Mouse (Mus musculus): ENCODE results near the gene Zfp64.

Gene Zfp64

GRCm38 (mm10) chr2:168947663-168948062 is 7.7 kb downstream of the Zfp64 start:
- DNase-seq, result no peak

GRCm38 (mm10) chr2:168944011-168944410 is 11.4 kb downstream of the Zfp64 start:
- peak; percentile 10 to 23 for DNase-seq

- no peak for DNase-seq
These were observed 15.4 kb downstream of the Zfp64 start for GRCm38 (mm10) chr2:168939941-168940340.

- no peak for DNase-seq
These were observed 16.0 kb downstream of the Zfp64 start for GRCm38 (mm10) chr2:168939261-168939933.

GRCm38 (mm10) chr2:168936896-168937295 is 18.5 kb downstream of the Zfp64 start:
- no peak for DNase-seq

- DNase-seq, result no peak
These were observed 20.2 kb downstream of the Zfp64 start for GRCm38 (mm10) chr2:168935165-168935564.

GRCm38 (mm10) chr2:168931686-168932085 is 23.7 kb downstream of the Zfp64 start:
- DNase-seq, result no peak

GRCm38 (mm10) chr2:168929691-168930090 is 25.7 kb downstream of the Zfp64 start:
- DNase-seq, result peak; percentile 61 to 75

GRCm38 (mm10) chr2:168927401-168927800 is 28.0 kb downstream of the Zfp64 start:
- DNase-seq, result no peak

GRCm38 (mm10) chr2:168926257-168926810 is 29.1 kb downstream of the Zfp64 start:
- peak; percentile 31 for DNase-seq

GRCm38 (mm10) chr2:168923706-168924105 is 31.7 kb downstream of the Zfp64 start:
- DNase-seq, result peak; percentile 22 to 35

GRCm38 (mm10) chr2:168922466-168922865 is 32.9 kb downstream of the Zfp64 start:
- no peak for DNase-seq

- no peak for DNase-seq
These were observed 35.4 kb downstream of the Zfp64 start for GRCm38 (mm10) chr2:168920007-168920406.

- no peak for DNase-seq
These were observed 42.3 kb downstream of the Zfp64 start for GRCm38 (mm10) chr2:168912901-168913721.

GRCm38 (mm10) chr2:168912051-168912891 is 43.1 kb downstream of the Zfp64 start:
- no peak for DNase-seq

- no peak for DNase-seq
These were observed 43.9 kb downstream of the Zfp64 start for GRCm38 (mm10) chr2:168911527-168911926.

- DNase-seq, result no peak
These were observed 49.4 kb downstream of the Zfp64 start for GRCm38 (mm10) chr2:168906022-168906421.

GRCm38 (mm10) chr2:168904846-168905245 is 50.5 kb downstream of the Zfp64 start:
- DNase-seq, result no peak

GRCm38 (mm10) chr2:168904188-168904587 is 51.2 kb downstream of the Zfp64 start:
- peak; percentile 45 to 55 for DNase-seq

GRCm38 (mm10) chr2:168902634-168903033 is 52.8 kb downstream of the Zfp64 start:
- DNase-seq, result peak; percentile 9 to 28

GRCm38 (mm10) chr2:168897906-168898305 is 57.5 kb downstream of the Zfp64 start:
- no peak for DNase-seq

GRCm38 (mm10) chr2:168895531-168895930 is 59.9 kb downstream of the Zfp64 start:
- DNase-seq, result no peak

- DNase-seq, result no peak
These were observed 60.6 kb downstream of the Zfp64 start for GRCm38 (mm10) chr2:168894738-168895137.
